Mouse (Mus musculus): Measurements from ENCODE around the gene E330017A01Rik. TPM values are rescaled to one million over a fixed set of nuclear protein-coding genes. Genes with fewer than 3 reads are reported as not detected.

Gene E330017A01Rik
- total RNA-seq (2023) = not detected

GRCm38 (mm10) chr16:58638689-58639175, at the start of gene E330017A01Rik:
Gene E330017A01Rik, minus strand, starts transcription at chr16:58638739.

GRCm38 (mm10) chr16:58669917-58670630, 31.5 kb upstream of the E330017A01Rik start, which contains the start of gene Cpox:
Gene Cpox, plus strand, starts transcription at chr16:58670292.

DNA sequence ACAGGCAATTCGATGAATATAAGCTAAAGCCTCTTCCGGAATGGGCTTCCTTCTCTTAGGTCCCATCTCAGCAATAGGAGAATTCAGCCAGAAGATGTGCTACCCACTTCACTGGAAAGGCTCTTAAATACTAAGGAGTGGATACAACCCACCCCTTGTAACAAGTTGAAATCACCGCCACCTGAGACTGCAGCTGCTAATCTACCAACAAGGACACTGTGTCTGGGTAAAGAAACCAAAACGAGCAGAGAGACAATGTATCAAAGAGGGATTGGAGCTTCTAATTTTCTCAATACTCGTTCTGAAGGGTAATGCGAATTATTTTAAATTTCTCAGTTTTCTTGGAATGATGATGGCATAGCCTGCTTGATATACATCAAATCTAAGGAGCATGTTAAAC, 21.7 kb downstream of the E330017A01Rik start, which contains the start of gene Gm813:
TSS of gene Gm813 (minus strand) at position 101 of the 400 bp plus-strand sequence.

Other genes starting within 250 kb of the E330017A01Rik start
- 1 to 10 TPM in 1 of 2 experiments, under 1 TPM in 1; 0.75 to 1.5 TPM for gene Dcbld2, start 230.3 kb downstream of the E330017A01Rik start, total RNA-seq (2023)
- gene St3gal6, start 114.5 kb downstream of the E330017A01Rik start, total RNA-seq (2023) = 10 to 100 TPM; 66.5 to 87.5 TPM
- gene Gm813, start 21.8 kb downstream of the E330017A01Rik start, total RNA-seq (2023) = not detected
- gene Cpox, start 31.6 kb upstream of the E330017A01Rik start, total RNA-seq (2023) = 10 to 100 TPM; 12.7 to 17.6 TPM
- not detected for gene Gpr15, start 80.3 kb upstream of the E330017A01Rik start, total RNA-seq (2023)
- gene Cldnd1, start 89.2 kb upstream of the E330017A01Rik start, total RNA-seq (2023) = 10 to 100 TPM; 53.3 to 53.7 TPM
- gene Olfr172, start 124.4 kb upstream of the E330017A01Rik start, total RNA-seq (2023) = not detected
- gene Olfr173, start 161.5 kb upstream of the E330017A01Rik start, total RNA-seq (2023) = not detected
- gene Olfr175-ps1, start 188.0 kb upstream of the E330017A01Rik start, total RNA-seq (2023) = not detected
- not detected for gene Olfr177, start 236.0 kb upstream of the E330017A01Rik start, total RNA-seq (2023)